Mouse (Mus musculus) spleen, postnatal 14 days (tissue): Measurements from ENCODE around the gene Dtnbp1.

Experiments used
- DNase-seq, 2 experiments: peaks; one replicate each; pipeline ENCODE4 v3.0.0; 2021 to 2022; ENCODE audit warnings: low spot score in 2 of 2

Gene Dtnbp1

GRCm38 (mm10) chr13:44948320-44949250, 53.4 kb downstream of the Dtnbp1 start:
- DNase-seq: no peak

- DNase-seq: no peak
Measured at GRCm38 (mm10) chr13:44946880-44947635, 54.9 kb downstream of the Dtnbp1 start.

- no peak for DNase-seq
Measured at GRCm38 (mm10) chr13:44943618-44944017, 58.3 kb downstream of the Dtnbp1 start.

- DNase-seq: no peak
Measured at GRCm38 (mm10) chr13:44939326-44940035, 62.5 kb downstream of the Dtnbp1 start.

GRCm38 (mm10) chr13:44937681-44938080, 64.3 kb downstream of the Dtnbp1 start:
- DNase-seq: no peak

GRCm38 (mm10) chr13:44933575-44933974, 68.4 kb downstream of the Dtnbp1 start:
- DNase-seq: no peak

- no peak for DNase-seq
Measured at GRCm38 (mm10) chr13:44932307-44933264, 69.4 kb downstream of the Dtnbp1 start.

GRCm38 (mm10) chr13:44926311-44926710, 75.6 kb downstream of the Dtnbp1 start:
- DNase-seq: no peak

GRCm38 (mm10) chr13:44925173-44925572, 76.8 kb downstream of the Dtnbp1 start:
- DNase-seq: no peak

GRCm38 (mm10) chr13:44924042-44924441, 77.9 kb downstream of the Dtnbp1 start:
- no peak for DNase-seq

- no peak for DNase-seq
Measured at GRCm38 (mm10) chr13:44921721-44922120, 80.2 kb downstream of the Dtnbp1 start.

- DNase-seq: no peak
Measured at GRCm38 (mm10) chr13:44921095-44921494, 80.9 kb downstream of the Dtnbp1 start.

GRCm38 (mm10) chr13:44918269-44918668, 83.7 kb downstream of the Dtnbp1 start:
- no peak for DNase-seq

GRCm38 (mm10) chr13:44917202-44917601, 84.7 kb downstream of the Dtnbp1 start:
- DNase-seq: no peak

- no peak for DNase-seq
Measured at GRCm38 (mm10) chr13:44915945-44916344, 86.0 kb downstream of the Dtnbp1 start.

- DNase-seq: no peak
Measured at GRCm38 (mm10) chr13:44915382-44915781, 86.6 kb downstream of the Dtnbp1 start.

GRCm38 (mm10) chr13:44913560-44913959, 88.4 kb downstream of the Dtnbp1 start:
- no peak for DNase-seq

- DNase-seq: no peak
Measured at GRCm38 (mm10) chr13:44912851-44913250, 89.1 kb downstream of the Dtnbp1 start.

GRCm38 (mm10) chr13:44908790-44909189, 93.2 kb downstream of the Dtnbp1 start:
- DNase-seq: no peak

- no peak for DNase-seq
Measured at GRCm38 (mm10) chr13:44907702-44908101, 94.2 kb downstream of the Dtnbp1 start.

- no peak for DNase-seq
Measured at GRCm38 (mm10) chr13:44906141-44906540, 95.8 kb downstream of the Dtnbp1 start.
